Mouse (Mus musculus): ENCODE data around the gene Parvb. TPM values are rescaled to one million over a fixed set of nuclear protein-coding genes. Genes with fewer than 3 reads are reported as not detected.

Parvb gene
- polyA plus RNA-seq, 1 experiment: 5.4 TPM

DNA sequence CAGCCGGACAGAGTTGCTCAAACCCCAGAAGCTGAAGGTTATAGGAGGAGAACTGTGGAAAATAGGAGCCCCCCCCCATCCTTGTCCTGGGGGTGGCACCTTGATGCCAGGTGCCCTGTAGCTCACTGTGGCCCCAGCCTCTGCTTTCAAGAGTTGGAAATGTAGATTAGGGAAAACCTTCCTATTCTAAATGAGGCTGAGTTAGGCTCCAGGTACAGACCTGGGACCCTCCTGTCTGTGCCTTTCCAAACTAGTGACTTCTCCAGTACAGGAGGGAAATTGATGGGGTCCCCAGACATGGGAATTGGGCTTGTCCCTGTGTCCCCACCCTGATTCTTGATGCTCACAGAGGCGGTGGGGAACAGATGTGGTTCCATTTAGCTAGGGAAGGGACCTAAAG lies 68.7 kb downstream of the Parvb start:
- Histone ChIP-seq H3K27me3 (ENCODE audit: control insufficient read depth, insufficient read depth, low read length) (no peaks in the 10 kb centered on the region), H3K27ac (ENCODE audit: control insufficient read depth, insufficient read depth, low read depth, low read length) (no peak overlapping the region)

DNA sequence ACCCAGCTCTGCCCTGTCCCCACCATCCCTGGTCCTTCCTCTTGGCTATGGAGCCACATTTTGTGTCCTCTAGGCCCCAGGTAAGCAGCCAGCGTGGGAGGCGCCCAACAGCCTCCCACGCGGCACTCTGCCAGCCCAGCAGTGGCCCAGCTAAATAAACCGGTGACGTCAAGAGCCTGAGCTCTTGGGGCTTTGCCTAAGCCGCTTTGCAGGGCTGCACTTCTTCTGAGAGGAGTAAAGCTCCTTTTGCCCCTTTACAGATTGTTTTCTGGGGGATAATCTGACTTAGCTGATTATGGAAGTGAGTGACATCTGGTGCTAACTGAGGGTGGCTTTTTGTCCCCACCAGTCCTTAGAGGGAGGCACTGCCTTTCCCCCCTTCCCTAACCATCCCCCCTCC lies 69.2 kb downstream of the Parvb start:
- Histone ChIP-seq H3K27ac (ENCODE audit: control insufficient read depth, insufficient read depth, low read depth, low read length) (no peak overlapping the region), H3K4me3 (ENCODE audit: control insufficient read depth, low read depth, low read length) (no peak overlapping the region), H3K4me1 (ENCODE audit: control insufficient read depth, insufficient read depth, low read length) (peaks cover 5% of the 10 kb centered on the region), H3K27me3 (ENCODE audit: control insufficient read depth, insufficient read depth, low read length) (no peaks in the 10 kb centered on the region), H3K36me3 (ENCODE audit: control insufficient read depth, insufficient read depth, low read length) (no peaks in the 10 kb centered on the region)
- TF ChIP-seq CTCF (IDR thresholded peaks at IDR 0.05; ENCODE audit: control insufficient read depth, insufficient read depth, insufficient replicate concordance, low read depth, low read length) (no peak), POLR2A (IDR thresholded peaks at IDR 0.05; ENCODE audit: control insufficient read depth, low read depth, low read length) (no peak)

More for the DNA sequence above, 68.7 kb downstream of the Parvb start:
- H3K4me1 ChIP-seq (ENCODE audit: control insufficient read depth, insufficient read depth, low read length): peaks cover 5% of the 10 kb centered on the region
- TF ChIP-seq POLR2A (IDR thresholded peaks at IDR 0.05; ENCODE audit: control insufficient read depth, low read depth, low read length): no peak
- no peak for TF ChIP-seq CTCF (IDR thresholded peaks at IDR 0.05; ENCODE audit: control insufficient read depth, insufficient read depth, insufficient replicate concordance, low read depth, low read length)
- H3K36me3 ChIP-seq (ENCODE audit: control insufficient read depth, insufficient read depth, low read length): no peaks in the 10 kb centered on the region
- no peak overlapping the region for H3K4me3 ChIP-seq (ENCODE audit: control insufficient read depth, low read depth, low read length)

DNA sequence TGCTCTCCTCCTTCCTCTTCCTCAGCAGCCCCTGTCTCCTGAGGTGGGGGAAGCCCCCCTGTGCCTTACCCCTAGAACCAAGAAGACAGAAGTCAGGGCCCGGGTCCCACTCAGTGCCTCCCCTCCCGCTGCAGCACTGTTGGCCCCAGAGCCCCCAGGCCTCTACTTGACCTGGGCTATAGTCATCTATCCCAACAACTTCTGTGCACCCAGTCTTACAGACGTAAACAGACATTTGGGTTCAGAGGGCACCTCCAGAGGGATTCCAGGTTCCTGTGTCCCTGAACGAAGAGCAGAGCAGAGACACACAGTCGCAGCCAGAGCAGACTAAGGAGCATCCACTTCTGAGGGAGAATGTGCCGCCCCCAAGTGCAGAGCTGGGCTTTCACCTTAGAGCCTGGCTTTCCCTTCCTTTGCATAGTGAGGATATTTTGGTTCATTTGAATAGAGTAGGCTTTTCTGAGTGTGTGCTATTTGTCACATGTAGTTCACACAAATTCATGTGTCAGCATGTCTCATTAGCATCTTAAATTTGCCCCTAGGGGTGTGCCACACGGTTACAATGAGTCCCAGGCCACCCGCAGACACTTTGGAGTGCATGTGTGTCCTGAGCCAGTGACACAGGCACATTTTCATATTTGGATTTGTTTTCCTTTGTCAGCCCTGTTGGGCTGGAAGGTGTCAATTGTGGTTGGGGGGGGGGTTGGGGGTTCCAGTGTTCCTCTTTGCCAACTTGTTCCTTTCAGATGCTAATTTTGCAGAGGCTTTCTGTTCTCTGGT lies 70.0 kb downstream of the Parvb start:
- TF ChIP-seq CTCF (IDR thresholded peaks at IDR 0.05; ENCODE audit: control insufficient read depth, insufficient read depth, insufficient replicate concordance, low read depth, low read length) (no peak), POLR2A (IDR thresholded peaks at IDR 0.05; ENCODE audit: control insufficient read depth, low read depth, low read length) (no peak)
- Histone ChIP-seq H3K4me1 (ENCODE audit: control insufficient read depth, insufficient read depth, low read length) (peaks cover 5% of the 10 kb centered on the region), H3K4me3 (ENCODE audit: control insufficient read depth, low read depth, low read length) (no peak overlapping the region), H3K27me3 (ENCODE audit: control insufficient read depth, insufficient read depth, low read length) (no peaks in the 10 kb centered on the region), H3K27ac (ENCODE audit: control insufficient read depth, insufficient read depth, low read depth, low read length) (no peak overlapping the region), H3K36me3 (ENCODE audit: control insufficient read depth, insufficient read depth, low read length) (no peaks in the 10 kb centered on the region)

DNA sequence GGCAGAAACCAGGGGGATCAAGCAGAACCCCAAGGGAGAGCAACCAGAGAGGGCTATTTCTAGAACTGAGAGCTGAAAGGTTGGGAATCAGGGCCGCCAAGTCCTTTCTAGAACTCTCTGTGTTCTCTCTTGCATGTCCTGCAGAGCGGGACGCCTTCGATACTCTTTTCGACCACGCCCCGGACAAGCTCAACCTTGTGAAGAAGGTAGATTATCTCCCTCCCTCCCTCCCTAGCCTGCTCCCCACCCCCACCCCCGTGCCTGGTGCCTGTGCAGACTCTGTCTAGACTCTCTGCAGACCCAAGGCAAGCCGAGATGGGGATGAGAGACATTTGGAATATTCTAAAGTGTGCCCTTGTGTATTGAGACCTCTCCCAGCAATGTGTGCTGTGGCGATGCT lies 71.4 kb downstream of the Parvb start:
- Histone ChIP-seq H3K4me1 (ENCODE audit: control insufficient read depth, insufficient read depth, low read length) (peaks cover 5% of the 10 kb centered on the region), H3K4me3 (ENCODE audit: control insufficient read depth, low read depth, low read length) (no peak overlapping the region), H3K27ac (ENCODE audit: control insufficient read depth, insufficient read depth, low read depth, low read length) (no peak overlapping the region), H3K27me3 (ENCODE audit: control insufficient read depth, insufficient read depth, low read length) (no peaks in the 10 kb centered on the region), H3K36me3 (ENCODE audit: control insufficient read depth, insufficient read depth, low read length) (no peaks in the 10 kb centered on the region)
- TF ChIP-seq POLR2A (IDR thresholded peaks at IDR 0.05; ENCODE audit: control insufficient read depth, low read depth, low read length) (no peak), CTCF (IDR thresholded peaks at IDR 0.05; ENCODE audit: control insufficient read depth, insufficient read depth, insufficient replicate concordance, low read depth, low read length) (no peak)

DNA sequence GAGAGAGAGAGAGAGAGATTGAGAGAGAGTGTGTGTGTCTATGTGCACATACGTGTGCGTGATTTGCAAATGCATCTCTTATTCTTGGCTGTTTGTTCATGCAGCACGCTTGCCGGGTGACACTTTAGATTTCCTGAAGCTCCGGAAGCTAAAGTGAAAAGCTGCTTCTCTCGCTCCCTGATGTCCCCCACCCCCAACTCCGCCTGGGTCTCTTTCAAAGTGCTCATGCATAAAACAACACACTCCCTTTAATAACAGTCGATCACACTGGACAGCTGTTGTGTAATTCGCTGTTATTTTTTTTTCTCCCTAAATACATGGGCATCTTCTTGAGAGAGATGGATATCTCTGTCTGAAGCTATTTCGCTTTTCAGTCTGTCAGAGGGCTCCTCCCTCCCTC lies 73.5 kb downstream of the Parvb start:
- H3K4me3 ChIP-seq (ENCODE audit: control insufficient read depth, low read depth, low read length): no peak overlapping the region
- H3K4me1 ChIP-seq (ENCODE audit: control insufficient read depth, insufficient read depth, low read length): no peaks in the 10 kb centered on the region; the same call in 1 of the 2 replicates
- H3K27ac ChIP-seq (ENCODE audit: control insufficient read depth, insufficient read depth, low read depth, low read length): no peak overlapping the region
- no peaks in the 10 kb centered on the region for H3K27me3 ChIP-seq (ENCODE audit: control insufficient read depth, insufficient read depth, low read length)
- no peaks in the 10 kb centered on the region for H3K36me3 ChIP-seq (ENCODE audit: control insufficient read depth, insufficient read depth, low read length)
- TF ChIP-seq POLR2A (IDR thresholded peaks at IDR 0.05; ENCODE audit: control insufficient read depth, low read depth, low read length) (no peak), CTCF (IDR thresholded peaks at IDR 0.05; ENCODE audit: control insufficient read depth, insufficient read depth, insufficient replicate concordance, low read depth, low read length) (no peak)

DNA sequence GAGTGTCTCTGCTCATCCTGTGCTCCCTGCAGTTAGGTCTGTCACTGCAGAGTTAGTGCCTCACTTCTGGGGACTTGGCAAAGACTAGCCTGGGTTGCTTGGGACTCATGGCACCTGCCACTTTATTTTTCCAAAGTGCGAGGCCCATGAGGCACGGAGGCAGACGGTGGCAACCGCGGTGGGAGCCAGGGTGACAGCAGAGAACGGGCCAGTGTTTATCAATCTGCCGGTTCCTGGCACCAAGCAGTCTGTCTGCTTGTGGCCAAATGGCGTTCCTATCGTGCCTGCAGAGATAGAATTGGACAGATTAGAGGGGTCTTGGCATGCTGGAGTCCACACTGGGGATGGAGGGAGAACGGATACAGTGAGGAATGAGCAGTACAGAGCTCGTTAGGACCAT lies 78.4 kb downstream of the Parvb start:
- no peak overlapping the region for H3K4me3 ChIP-seq (ENCODE audit: control insufficient read depth, low read depth, low read length)
- H3K4me1 ChIP-seq (ENCODE audit: control insufficient read depth, insufficient read depth, low read length): peaks cover 2% of the 10 kb centered on the region
- H3K27ac ChIP-seq (ENCODE audit: control insufficient read depth, insufficient read depth, low read depth, low read length): no peak overlapping the region
- TF ChIP-seq POLR2A (IDR thresholded peaks at IDR 0.05; ENCODE audit: control insufficient read depth, low read depth, low read length): no peak
- TF ChIP-seq CTCF (IDR thresholded peaks at IDR 0.05; ENCODE audit: control insufficient read depth, insufficient read depth, insufficient replicate concordance, low read depth, low read length): no peak
- H3K27me3 ChIP-seq (ENCODE audit: control insufficient read depth, insufficient read depth, low read length): no peaks in the 10 kb centered on the region
- no peaks in the 10 kb centered on the region for H3K36me3 ChIP-seq (ENCODE audit: control insufficient read depth, insufficient read depth, low read length)

DNA sequence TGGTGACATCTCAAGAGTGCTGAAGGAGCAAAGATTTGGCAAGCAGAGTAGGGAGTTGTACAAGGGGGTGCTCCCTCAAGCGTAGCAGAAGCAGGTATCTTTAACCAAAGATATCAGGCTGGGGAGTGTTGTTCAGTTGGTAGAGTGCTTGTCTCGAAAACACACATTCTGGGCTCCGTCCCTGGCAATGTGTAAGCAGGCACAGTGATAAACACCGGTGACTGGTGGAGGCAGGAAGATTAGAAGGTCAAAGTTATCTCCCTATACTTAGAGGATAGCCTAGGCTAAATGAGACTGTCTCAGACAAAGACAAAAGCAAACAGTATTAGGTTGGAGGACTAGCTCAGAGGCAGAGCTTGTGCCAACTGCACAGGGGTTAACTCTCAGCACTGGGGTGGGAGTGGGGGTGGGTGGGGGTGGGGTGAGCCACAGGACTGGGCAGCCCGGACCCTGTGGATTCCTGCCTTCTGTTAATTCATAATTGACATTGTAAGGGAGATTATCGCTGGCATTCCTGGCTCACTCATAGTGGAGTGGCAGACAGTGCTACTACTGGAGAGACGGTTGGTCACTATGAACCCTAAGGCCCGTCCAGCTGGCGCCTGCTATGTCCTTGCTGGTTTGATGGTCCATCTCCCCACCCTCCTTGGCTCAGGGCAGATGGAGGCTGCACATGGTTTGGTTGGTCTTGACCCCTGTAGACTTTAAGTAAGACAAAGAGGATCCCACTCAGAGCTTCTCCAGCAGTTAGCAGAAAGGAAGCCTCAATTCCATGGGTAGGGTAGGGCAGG lies 79.6 kb downstream of the Parvb start:
- H3K4me1 ChIP-seq (ENCODE audit: control insufficient read depth, insufficient read depth, low read length): peaks cover 2% of the 10 kb centered on the region
- no peak overlapping the region for H3K27ac ChIP-seq (ENCODE audit: control insufficient read depth, insufficient read depth, low read depth, low read length)
- TF ChIP-seq CTCF (IDR thresholded peaks at IDR 0.05; ENCODE audit: control insufficient read depth, insufficient read depth, insufficient replicate concordance, low read depth, low read length): no peak
- TF ChIP-seq POLR2A (IDR thresholded peaks at IDR 0.05; ENCODE audit: control insufficient read depth, low read depth, low read length): no peak
- no peaks in the 10 kb centered on the region for H3K27me3 ChIP-seq (ENCODE audit: control insufficient read depth, insufficient read depth, low read length)
- no peaks in the 10 kb centered on the region for H3K36me3 ChIP-seq (ENCODE audit: control insufficient read depth, insufficient read depth, low read length)
- no peak overlapping the region for H3K4me3 ChIP-seq (ENCODE audit: control insufficient read depth, low read depth, low read length)

Measured in testis, adult 2 months (tissue).